Mouse (Mus musculus) T-helper 17 cell (primary cell): ENCODE measurements at regions not wholly inside any gene's neighbourhood (a gene's known extent, or its start where the extent isn't known, plus 50 kb on each side); places are given as distances from the start of the nearest gene placed in this dataset.

Experiments
- in situ Hi-C, 2 experiments: fragments of 300-600 bp; cut with MboI, MseI; formaldehyde crosslinking; loops; 1 replicate in 1 of 2; 2 replicates in 1 of 2; pipeline ENCODE4 v1.15.1; 2025; ENCODE audit warnings: high pct_unique_total_duplicates in 2 of 2

DNA sequence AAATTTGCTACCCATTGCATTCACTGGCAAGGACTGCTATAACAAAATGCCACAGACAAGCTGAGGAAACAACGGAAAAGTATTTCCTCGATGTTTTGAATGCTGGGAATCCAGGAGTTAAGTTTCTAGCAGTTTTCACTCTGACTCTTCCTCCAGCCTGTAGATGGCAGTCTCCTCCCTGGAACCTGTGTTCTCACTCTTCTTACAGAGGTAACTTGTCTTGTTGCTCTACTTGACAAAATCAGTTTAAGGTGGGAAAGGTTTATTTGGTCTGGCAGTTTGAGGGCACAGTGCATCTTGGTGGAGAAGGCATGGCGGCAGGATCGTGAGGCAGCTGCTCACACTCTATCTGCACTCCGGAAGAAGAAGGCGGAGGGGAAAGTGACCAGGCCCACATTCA, 181.3 kb upstream of the Nckap5 start:
- in situ Hi-C loops = loop anchor here (10.0 kb wide), 2 partner anchors 443 to 673 kb away; no protein-coding TSS in a partner anchor

- in situ Hi-C loops = loop anchor here (10.0 kb wide), 2 partner anchors 445 to 675 kb away; no protein-coding TSS in a partner anchor
These were observed 179.1 kb upstream of the Nckap5 start for GRCm38 (mm10) chr1:127009699-127010098.

DNA sequence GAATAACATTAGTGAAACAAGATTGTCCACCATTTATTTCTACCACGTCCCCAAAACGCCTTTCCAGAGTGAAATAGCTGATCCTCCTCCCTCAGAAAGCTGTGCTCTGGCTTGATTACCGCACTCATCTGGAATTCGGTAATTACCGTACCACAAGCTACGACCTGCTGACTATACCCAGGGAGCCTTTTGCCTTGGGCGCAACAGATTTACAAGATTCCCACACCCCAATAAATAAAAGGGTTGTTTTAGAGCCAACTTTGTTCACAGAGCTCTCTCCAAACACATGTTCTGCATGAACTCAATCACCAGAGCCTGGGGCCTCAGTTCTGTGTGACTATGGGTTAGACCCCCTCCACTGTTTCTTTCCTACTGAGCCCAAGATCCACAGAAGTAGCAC, 171.1 kb upstream of the Nckap5 start:
- in situ Hi-C loops = no loop called here

DNA sequence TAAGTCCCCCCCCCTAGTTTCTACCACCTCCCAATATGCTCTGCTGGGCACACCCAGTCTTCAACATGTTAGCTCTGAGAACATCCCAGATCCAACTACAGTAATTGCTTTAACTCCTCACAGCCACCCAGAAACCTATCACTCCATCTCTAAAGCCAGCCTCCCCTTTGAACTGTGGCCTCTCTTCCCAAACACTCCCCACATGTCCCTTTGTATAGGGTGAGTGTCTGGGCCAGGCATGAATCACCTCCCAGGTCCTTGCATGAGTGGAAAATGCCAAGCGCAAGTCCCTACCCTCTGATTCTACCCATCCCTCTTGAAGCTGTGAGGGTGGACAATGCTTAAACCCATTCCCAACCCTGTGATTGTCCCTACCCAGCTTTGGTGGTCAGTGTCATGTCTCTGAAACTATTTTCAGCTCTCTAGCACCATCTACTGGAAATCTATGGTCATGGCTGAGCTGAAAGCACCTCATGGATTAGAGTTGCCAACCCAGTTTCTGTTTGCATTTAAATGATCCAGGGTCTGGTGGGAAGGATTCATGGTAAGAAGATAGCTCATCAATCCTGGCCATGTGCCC, 162.6 kb upstream of the Nckap5 start:
- in situ Hi-C loops = no loop called here

- in situ Hi-C loops = no loop called here
These were observed 161.8 kb upstream of the Nckap5 start for GRCm38 (mm10) chr1:126992441-126992840.

DNA sequence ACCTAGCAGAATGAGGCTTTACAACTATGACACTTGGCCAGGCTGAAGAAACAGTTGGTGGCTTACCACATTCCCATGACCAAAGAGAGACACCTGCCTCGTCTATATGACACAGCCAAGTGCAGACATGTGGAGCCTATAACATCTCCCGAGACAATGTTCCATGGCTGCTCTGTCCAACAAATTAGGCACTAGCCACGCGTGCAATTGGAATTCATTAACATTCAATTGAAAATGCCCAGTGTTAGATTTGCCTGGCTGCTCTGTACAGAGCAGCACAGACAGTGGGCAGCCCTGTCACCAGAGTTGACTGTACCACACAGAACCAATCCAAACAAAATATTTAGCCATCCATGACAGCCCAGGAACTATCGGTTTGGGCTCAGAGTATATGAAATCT, 152.2 kb upstream of the Nckap5 start:
- in situ Hi-C loops = no loop called here

DNA sequence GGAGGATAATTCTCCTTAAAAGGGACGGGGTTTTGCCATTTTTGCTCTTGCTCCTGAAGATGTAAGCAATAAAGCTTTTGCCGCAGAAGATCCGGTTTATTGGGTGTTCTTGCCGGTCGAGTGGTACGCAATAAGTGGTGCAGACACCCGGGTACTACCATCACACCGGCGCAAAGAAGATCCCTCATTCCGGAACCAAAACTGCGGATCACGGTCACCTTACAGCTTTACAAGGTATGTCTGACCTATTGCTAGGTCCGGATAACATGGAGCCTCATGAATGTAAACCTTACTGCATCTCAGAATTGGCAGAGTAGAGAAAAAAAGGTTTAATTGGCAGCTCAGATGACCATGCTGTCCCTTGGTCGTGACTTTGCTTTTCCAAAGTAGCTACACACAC, 149.7 kb upstream of the Nckap5 start:
- in situ Hi-C loops = no loop called here

DNA sequence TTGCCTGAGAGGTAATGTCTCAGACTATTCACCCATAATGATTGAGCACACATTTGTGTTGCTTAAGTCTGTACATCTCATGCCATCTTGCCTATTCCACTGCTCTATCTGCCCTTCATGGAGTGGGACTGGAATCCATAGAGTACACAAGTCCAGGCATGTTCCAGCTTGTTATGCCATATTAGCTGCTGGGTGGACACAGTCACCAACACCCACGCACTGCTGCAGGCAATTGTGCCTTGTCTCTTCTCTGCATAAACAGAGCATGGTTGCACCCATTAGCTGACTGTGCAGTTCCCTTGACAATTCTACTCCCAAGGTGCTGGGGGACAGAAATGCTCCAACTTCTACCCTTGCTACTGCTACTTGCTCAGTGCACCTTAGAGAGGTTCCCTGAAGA, 143.3 kb upstream of the Nckap5 start:
- in situ Hi-C loops = no loop called here

DNA sequence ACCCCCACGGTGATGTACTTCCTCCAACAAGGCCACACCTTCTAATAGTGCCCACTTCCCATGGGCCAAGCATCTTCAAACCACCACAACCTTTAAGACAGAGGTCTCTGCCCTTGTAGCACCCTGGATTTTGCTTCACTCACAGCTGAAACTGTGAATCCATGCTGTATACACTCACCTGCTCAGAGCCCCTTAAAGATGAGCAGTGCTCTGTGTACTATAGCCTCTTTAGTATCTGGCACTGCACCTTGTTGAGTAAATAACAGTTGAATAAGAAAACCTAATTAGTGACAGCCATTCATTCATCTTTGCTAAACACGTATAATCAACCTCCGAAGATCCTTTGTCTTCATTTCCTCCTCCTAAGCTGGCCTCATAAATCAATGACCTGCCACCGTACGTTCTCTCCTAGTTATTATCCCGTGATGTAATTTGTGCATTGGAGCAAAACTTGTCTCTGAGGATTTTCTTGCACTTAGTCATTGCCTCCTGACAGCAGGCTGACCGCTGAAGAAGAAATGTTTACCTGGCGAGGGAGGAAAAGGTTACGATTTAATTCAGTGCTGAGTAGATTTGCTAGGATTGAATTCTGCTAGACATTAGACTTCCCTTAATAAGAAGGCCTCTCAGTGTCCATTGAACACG, 141.3 kb upstream of the Nckap5 start:
- in situ Hi-C loops = no loop called here

DNA sequence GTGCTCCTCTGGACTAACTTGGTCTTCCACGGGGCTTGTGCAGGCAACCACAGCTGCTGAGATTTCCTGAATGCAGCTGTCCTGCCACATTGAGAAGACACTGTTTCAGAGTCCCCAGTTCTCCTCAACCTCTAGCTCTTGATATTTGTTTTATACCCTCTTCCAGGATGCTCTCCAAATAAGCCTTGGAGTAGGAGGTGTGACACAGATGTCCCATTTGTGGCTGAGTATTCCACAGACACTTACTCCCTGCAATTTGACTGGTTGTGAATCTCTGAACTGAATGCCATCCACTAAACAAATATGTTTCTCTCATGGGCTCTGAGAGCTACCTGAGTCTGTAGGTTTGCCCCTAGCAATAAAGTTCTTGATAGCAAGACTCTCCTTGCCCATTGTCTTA, 140.5 kb upstream of the Nckap5 start:
- in situ Hi-C loops = no loop called here

DNA sequence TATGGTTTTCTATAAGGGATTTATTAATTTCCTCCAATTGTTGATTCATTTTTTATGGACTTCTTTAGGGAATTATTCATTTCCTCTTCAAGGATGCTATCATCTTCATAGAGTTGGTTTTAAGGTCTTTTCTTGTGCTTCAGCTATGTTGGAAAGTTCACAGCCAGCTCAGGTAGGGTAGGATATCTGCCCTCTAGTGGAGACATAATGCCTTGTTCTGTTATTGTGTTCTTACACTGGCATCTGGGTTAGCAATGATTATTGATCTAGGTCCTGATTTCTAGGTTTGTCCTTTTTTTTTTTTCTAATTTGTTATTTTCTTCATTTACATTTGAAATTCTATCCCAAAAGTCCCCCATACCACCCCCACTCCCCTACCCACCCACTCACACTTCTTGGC, 135.8 kb upstream of the Nckap5 start:
- in situ Hi-C loops = no loop called here

DNA sequence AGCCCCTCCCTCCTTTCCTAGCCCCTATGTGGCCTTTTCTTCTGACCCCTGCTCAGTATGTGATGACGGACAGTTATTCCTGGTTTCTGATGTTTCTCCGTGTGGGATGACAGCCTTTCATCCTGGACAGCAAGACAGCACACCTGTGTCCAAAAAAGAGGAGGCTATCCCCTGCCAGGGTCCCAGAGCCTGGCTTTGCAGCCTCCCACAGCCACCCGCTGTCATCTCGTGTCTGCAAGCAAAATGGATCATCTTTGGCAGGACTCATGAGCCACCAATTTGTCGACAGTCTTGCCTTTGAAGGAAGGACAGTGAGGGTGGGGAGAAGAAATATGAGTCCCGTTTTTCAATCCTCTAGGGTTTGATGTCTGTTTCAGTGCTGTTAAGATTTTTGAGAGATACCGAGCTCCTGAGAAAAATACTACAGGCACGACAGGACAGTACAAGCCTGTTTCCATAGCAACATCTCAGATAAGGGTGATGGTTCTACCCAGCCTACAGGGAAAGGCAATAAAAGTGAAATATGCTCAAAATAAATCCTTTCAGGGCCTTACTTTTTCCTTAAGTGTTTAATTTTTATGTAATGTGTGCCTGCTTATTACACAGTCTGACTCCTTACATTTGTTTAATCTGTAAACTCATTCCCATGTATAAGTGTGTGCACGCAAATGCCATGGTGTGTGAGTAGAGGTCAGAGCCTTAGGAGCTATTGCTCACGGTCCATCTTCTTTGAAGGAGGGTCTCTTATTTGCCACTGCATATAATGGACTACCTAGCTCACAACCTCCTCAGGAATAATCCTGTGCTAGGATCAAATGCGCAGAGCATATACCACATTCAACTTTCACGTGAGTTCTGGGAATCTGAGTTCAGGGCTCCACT, 125.5 kb upstream of the Nckap5 start:
- in situ Hi-C loops = no loop called here

DNA sequence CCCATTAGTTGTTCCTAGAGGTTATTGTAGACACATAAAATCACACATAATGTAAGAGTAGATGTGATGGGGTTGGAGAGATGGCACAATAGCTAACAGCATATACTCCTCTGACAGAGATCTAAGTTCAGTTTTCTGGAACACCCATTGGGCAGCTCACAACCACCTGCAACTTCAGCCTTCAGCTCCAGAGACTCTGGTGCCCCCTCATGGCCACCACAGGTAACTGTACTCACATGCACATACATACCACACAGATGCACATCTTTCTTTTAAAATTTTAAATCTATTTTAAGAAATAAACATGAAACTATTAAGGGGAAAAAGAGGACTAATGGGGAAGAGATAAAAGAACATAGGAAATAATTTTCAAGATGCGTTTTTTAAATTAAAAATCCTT, 117.3 kb upstream of the Nckap5 start:
- in situ Hi-C loops = loop anchor here in 1 of 2 experiments (25.0 kb wide), 2 partner anchors 1161 to 1336 kb away; no protein-coding TSS in a partner anchor

GRCm38 (mm10) chr1:126932658-126933057, 102.1 kb upstream of the Nckap5 start:
- in situ Hi-C loops = loop anchor here (5.0 to 25.0 kb wide), 3 partner anchors 315 to 1320 kb away; no protein-coding TSS in a partner anchor

DNA sequence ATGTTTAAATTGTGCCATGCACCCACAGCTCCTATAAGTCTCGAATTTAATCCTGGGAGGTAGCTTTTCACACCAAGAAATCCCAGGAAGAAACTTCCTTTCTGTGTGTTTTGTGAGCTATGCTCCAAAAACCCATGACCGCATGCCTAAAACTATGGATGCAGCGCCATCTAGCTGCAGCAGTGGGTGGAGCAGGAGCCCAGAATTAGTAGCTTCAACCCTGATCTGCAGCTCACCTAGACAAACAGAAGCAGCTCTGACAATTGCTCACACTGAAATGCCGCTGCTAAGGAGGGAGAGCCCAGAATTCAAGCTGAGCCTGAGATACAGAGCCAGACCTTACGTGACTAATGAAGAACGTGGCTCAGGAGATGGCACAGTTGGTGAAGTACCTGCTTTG, 101.2 kb upstream of the Nckap5 start:
- in situ Hi-C loops = loop anchor here (5.0 to 25.0 kb wide), 3 partner anchors 314 to 1319 kb away; no protein-coding TSS in a partner anchor

DNA sequence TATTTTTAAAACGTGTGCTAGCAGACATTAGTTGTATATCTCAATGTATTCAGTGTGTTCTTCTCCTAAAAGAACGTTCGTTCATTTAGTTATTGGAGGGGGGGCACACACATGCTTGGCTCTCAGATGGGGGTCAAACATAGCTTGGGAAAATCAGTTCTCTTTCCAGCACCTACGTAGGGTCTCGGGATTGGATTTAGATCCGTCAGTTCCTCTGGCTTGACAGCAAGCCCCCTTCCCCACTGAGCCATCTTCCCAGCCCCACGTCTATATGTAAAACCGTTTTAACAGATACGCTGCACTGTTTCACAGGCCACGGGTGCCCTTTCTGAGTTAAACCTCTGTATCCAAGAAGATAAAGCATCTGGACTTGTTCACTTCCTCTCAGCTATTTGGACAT, 100.5 kb upstream of the Nckap5 start:
- in situ Hi-C loops = loop anchor here (5.0 to 25.0 kb wide), 3 partner anchors 314 to 1319 kb away; no protein-coding TSS in a partner anchor

DNA sequence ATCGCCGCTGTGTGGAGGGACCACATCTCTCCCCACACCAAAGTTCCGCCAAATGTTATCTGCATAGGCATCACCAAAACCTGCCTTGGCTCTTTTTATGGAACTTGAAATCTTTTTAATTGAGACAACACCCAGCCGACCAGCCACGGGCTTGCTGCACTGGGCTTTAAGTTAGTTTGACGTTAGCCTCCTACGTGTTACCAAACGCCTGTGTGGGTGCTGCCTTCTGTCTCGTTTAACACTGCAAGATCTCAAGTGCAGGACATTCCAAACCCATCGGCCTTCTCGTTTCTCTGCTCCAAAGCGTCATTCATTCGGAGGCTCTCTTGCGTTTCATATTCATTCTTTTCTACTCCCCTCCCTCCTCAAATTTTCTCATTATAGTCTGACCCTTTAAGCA, 100.0 kb upstream of the Nckap5 start:
- in situ Hi-C loops = loop anchor here (5.0 to 25.0 kb wide), 3 partner anchors 313 to 1318 kb away; no protein-coding TSS in a partner anchor

GRCm38 (mm10) chr1:126929666-126930065, 99.1 kb upstream of the Nckap5 start:
- in situ Hi-C loops = loop anchor here (5.0 to 25.0 kb wide), 3 partner anchors 312 to 1317 kb away; no protein-coding TSS in a partner anchor

DNA sequence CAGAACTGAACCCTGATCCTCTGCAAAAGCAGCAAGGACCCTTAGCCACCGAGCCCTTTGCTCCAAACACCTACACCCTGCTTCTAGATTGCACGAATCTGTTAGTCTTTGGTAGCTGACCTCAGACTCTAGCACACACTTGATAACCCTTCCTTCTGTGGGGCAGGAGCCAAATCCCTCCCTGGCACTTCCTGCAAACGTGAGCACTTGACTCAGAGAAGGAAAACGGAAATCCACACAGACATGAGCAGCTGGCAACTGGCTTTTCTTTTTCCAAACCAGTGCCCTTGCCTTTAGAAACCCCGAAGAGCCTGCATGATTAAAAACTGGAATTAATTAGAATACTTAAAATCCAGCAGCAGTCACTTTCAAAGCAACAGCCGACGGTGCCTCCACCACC, 97.6 kb upstream of the Nckap5 start:
- in situ Hi-C loops = loop anchor here in 1 of 2 experiments (25.0 kb wide), 2 partner anchors 1141 to 1316 kb away; no protein-coding TSS in a partner anchor

DNA sequence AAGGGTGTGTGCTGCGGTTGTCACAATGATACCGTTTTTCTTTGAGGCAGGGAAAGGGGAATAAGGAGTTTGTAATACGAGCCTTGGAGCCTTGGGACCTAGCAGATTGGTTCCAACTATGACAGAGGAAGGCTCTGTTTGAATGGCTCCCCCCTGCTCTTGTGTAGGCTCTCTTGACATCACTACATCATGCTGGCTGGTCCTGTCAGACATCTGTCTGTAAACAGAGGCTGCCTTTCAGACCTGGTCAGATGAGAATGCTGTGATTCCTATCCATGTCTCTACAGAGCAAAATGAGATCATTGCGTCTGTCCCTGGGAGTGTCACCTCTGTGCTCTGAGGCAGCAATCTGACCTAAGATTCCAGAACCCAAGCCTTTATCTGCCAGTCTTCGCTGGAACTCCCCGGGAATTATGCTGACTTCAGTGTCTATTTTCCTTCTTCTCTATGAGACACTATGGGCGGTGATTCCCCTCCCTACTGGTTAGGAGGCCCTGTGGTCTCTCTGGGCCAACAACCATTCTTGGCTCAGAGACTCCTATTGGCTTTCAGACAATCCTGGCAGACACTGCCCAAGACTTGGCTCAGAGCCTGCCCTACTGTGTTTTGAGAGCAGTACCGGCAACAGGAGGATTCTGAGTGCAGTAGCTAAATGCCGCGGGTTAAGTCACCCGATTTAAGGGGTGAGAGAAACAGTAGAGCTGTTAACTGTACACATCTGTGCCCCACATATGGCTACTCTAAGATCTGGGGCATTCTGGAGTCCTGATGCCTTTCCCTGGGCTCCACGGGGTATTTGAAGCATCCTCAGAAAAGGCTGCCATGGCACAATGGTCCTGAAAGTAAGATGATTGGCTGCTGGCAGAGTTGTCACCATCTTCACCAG, 94.8 kb upstream of the Nckap5 start:
- in situ Hi-C loops = loop anchor here in 1 of 2 experiments (25.0 kb wide), 2 partner anchors 1138 to 1313 kb away; no protein-coding TSS in a partner anchor

DNA sequence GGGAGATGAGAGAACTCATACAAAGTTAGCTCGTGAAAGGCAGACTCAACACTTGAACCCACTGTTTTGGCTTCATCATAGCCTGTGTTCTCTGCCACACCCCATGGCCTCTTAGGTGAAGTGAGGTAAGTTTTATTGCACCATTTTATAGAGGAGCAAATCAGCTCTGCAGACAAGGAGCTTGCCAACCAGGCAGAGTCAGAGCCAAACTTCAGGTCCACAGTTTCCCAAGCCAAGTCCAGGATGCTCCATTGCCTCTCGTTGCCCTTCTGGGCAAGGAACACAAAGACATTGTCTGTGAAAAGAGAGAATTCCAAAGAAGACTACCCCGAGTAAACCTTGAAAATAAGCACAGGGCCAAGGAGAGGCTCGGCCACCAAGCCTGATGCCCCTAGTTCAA, 93.4 kb upstream of the Nckap5 start:
- in situ Hi-C loops = no loop called here
